Mouse (Mus musculus): ENCODE data around the gene Plscr5. TPM values are rescaled to one million over a fixed set of nuclear protein-coding genes. Genes with fewer than 3 reads are reported as not detected.

The Plscr5 gene
- not detected in 2 replicates for polyA plus RNA-seq (2012; rRNA removed; ENCODE audit: low replicate concordance)

DNA sequence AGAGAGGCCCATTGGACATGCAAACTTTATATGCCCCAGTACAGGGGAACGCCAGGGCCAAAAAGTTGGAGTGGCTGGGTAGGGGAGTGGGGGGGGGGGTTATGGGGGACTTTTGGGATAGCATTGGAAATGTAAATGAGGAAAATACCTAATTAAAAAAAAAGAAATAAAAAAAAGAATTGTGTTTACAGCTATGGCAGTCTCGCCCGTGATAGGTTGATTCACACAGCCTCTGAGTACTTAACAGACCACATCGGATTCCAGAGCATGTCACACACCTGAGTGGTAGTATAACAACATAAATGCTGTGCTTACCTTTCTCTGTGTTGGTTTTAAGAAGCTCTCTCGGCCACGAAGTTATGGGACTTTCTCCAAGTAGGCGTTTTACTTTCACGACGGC lies at the start of gene Plscr5:
Plscr5 (plus strand) TSS at position 301 of the 400 bp plus-strand sequence.

DNA sequence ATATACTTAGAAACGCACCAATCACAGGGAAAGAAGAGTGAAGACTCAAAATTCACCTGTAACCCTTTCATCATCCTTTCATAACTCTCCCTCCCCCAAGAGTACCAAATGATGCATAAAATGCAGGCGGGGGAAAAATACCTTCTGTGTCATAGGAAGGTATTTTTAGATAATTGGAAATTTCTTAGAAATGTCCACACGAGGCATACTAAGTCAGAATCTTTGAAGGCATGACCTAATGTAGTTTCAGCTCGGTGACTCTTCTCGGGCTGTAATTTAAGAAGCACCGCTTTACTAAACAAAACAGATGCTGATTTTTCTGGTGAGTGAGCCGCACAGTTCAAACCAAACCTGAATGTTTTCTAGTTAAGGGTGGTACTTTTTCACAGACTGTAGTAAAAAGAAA lies 56.7 kb downstream of the Plscr5 start, which contains the start of gene Plscr1:
Plscr1 (plus strand) TSS at position 304 of the 406 bp plus-strand sequence.

Other genes with a start within 250 kb of the Plscr5 start
- gene Plscr1, start 56.8 kb downstream of the Plscr5 start, polyA plus RNA-seq (2012; rRNA removed; ENCODE audit: low replicate concordance), result 30.0 and 37.2 TPM in 2 replicates
- gene Plscr2, start 82.7 kb downstream of the Plscr5 start, polyA plus RNA-seq (2012; rRNA removed; ENCODE audit: low replicate concordance), result 1.1 and 1.3 TPM in 2 replicates
- gene 1700057G04Rik, start 116.4 kb downstream of the Plscr5 start, polyA plus RNA-seq (2012; rRNA removed; ENCODE audit: low replicate concordance), result not detected in 2 replicates

All from duodenum, adult 2 months (tissue).